Mouse (Mus musculus) hindlimb bud, embryonic 11.5 days (tissue): ENCODE measurements around the gene Chst11.

Source experiments
- DNase-seq: peaks from one replicate; pipeline ENCODE4 v3.0.0-alpha.2; 2012; ENCODE audit warnings: low read depth, low spot score; ENCODE audit errors: extremely low spot score

Gene Chst11

DNA sequence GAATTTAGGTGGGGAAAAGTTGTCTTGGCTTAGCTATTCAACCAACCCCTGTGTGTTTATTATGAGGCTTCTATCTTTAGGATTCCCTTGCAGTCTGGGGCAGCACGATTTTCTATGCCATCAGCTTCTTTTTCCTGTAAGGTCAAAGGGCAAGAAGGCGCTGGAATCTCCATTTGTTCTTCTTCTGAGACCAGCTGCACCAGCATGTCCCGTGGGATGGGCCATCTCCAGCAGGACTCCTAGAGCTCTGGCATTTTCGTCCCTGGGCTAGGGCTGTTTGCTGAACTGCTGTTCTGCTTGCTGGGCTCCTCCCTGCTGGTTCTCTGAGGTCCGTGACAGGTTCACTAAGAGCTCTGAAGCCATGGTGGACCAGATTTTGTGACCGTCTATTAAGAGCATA is 45.6 kb downstream of the Chst11 start:
- no peak for DNase-seq

- DNase-seq, result no peak
These were observed 46.3 kb downstream of the Chst11 start for GRCm38 (mm10) chr10:83031561-83031960.

DNA sequence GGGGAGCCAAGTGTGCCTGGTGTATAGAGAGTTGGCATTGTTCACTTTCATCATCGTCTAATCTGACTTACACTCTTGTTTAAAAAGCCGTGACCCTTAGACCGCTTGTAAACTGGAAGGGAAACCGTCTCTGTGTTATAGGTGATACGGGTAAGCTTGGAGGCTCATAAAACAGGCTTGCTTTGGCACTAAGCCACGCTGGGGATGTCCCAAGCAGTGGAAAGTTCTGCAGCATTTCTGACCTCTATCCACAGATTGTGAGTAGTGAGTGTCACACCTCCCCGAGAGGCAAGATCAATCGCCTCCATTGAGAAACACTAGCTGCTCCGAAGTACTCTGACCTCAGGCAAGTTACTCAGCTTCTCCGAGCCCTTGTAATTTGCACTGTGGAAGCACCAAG is 47.3 kb downstream of the Chst11 start:
- no peak for DNase-seq

GRCm38 (mm10) chr10:83036340-83037045 is 51.2 kb downstream of the Chst11 start:
- no peak for DNase-seq

DNA sequence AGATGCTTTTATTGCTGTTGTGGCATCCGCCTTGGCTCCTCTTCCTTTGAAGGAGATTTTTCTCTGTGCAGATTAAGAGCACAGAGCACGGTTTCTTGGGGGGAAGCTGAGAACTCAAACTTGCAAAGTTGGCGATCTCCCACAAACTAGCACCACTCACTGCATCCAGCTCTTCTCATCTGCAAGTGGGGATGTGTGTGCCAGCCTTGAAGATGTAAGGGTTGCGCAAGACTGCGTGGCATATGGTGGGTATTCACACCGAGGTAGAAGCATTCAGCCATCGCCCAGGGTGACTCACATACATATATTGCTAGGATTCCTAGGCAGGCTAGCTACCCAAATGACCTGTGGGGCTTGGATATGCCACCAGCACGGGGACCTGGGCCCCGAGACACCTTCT is 52.9 kb downstream of the Chst11 start:
- DNase-seq, result no peak

DNA sequence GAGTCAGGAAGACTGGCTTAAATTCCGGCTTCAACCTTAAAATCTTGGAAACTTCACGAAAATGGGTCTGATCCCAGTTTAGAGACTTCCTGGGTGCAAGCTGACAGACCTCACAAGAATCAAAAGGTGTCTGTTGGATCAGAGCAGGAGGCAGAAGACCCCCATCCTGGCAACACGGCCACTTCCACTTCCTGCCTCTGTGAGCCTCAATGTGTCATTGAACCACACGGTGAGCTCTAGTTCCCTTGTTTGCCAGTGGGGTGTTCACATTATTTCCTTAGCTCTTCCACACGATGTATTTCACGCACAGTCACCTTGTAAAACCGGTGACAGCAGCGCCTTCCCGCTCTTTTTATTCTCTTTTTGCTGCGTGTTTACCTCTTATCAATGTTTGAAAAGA is 54.1 kb downstream of the Chst11 start:
- no peak for DNase-seq

- DNase-seq, result no peak
These were observed 56.6 kb downstream of the Chst11 start for GRCm38 (mm10) chr10:83041875-83042274.

DNA sequence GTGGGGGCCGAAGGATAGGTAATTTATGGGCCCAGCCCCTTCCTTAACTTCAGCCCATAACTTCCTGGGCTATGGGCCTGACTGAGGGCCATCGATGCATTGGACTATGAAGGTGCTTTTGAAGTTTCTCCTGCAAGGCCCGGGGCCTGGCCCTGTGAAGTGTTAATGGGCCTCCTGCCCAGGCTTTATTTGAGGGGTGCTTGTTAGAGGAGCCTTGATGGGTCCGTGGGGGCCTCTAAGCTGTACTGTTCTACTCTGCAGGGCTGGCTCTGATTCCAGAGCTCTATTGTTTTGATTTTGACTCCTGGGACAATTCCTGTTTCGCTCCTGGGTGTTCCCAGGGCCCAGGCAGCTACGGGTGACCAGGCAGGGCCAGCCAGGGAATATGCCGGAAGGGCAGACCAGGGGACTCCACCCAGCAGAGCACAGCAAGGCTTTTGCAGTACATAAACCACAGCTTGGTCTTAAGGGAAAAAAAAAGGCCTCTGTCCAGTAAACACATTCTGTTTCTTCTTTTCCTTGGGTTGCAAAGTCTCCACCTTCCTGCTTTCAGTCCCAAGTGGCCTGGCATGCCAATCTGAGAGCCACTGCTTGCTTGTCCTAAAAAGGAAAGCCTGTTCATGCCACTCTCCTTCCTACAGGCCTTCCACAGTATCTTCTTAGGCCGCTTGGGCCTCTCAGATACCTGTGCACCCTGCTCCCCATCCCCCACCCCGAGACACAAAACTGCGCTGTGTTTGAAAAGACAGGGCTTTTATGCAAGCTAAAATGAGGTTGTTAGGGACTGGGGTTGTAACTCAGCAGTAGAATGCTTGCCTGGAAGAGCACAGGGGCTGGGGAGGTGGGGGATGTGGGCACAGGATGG is 57.5 kb downstream of the Chst11 start:
- DNase-seq, result no peak

GRCm38 (mm10) chr10:83043478-83044259 is 58.4 kb downstream of the Chst11 start:
- no peak for DNase-seq

DNA sequence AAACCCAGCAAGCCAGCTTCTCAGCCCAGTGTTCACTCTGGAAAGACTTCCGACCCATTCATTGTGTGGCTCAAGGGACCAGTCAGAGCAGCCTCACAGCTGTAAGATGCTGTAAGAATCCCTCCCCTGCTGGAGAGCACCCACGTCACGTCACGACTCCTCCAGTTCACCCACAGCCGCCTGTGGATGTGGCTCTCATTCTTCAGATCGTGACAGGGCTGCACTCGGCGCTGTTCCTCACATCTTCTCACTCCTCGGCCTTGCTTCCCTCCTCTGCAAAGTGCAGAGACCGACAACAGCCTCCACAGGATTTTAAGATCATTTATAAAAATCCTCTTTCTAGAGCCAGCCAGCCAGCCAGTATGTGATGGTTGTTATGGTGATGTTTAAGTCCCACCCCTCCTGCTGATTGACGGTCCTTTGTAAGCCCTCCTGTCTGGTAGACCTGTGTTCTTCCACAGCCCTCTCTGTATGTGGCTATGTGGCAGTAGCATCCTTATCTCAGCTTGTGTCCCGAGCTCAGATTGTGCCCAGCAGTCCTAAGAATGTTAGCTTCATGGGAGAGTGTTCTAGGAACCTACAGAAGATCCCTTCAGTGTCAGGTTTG is 64.0 kb downstream of the Chst11 start:
- DNase-seq, result no peak

- no peak for DNase-seq
These were observed 68.7 kb downstream of the Chst11 start for GRCm38 (mm10) chr10:83053886-83054550.

- no peak for DNase-seq
These were observed 71.0 kb downstream of the Chst11 start for GRCm38 (mm10) chr10:83056291-83056690.

GRCm38 (mm10) chr10:83056866-83057265 is 71.6 kb downstream of the Chst11 start:
- no peak for DNase-seq

DNA sequence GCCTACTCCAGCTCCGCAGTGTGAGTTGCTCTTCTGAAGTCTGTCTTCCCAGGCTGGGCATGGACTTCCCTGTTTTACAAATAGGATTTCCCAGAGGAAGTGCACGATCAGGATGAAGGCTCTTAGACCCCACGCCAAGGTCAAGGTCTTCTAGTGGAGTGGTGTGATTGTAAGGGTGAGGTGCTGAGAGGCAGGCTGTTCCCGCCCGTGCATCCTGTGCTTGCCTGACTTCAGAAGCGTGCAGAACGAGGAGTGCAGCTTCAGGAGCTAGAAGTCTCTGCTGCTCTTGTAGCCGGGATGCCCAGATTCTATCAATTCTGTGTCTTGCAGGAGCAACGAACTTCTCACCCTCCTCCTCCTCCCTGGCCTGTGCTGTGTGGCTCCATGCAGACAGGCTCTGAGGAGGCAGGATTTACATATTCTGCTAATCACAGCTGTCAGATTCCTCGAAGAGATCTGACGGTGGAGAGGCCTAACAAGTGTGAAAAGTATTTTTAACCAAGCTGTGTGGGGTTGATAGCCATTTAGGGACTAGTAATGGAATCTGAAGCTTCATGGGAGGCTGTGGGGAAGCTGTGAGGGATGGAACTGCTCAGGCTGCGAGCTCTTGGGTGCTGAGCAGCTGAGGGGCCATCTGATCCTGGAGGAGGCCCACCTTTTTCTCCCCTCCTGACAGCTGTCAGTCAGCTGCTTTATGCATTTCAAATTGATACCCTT is 74.9 kb downstream of the Chst11 start:
- DNase-seq, result no peak

GRCm38 (mm10) chr10:83062315-83062714 is 77.0 kb downstream of the Chst11 start:
- no peak for DNase-seq

DNA sequence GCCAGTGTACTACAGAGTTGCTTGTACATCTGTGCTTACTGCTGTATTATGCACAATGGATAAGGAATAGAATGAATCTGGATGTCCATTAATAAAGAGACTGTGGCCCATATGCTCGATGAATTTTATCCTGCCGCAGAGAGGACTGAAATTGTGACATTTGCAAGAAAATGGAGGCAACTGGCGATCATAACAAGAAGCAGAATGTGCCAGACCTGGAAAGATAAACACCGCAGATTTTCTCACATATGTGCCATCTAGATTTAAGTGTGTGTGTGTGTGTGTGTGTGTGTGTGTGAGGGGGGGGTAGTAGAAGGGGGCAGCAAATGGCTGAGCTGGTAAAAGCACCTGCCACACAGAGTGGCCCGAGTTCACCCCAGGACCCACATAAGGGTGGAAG is 79.5 kb downstream of the Chst11 start:
- no peak for DNase-seq

DNA sequence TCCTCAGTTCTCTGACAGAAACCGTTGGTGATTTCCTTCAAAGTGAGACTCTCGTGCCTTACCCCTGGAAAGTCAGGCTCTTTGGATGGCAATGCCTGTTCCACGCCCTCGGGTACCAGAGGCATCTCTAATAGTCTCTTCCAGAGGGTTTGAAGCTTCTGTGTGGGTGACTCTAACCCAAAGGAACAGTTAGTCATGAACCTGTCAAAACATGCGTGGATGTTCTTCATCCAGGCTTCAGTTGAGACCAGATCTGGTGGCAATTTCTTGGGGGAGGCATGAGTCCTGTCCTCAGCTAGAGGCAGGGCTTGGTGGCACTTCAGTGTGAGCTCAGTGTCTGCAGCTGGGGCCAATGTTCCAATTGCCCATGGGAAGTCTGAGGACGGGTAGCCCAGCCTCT is 80.9 kb downstream of the Chst11 start:
- DNase-seq, result no peak

DNA sequence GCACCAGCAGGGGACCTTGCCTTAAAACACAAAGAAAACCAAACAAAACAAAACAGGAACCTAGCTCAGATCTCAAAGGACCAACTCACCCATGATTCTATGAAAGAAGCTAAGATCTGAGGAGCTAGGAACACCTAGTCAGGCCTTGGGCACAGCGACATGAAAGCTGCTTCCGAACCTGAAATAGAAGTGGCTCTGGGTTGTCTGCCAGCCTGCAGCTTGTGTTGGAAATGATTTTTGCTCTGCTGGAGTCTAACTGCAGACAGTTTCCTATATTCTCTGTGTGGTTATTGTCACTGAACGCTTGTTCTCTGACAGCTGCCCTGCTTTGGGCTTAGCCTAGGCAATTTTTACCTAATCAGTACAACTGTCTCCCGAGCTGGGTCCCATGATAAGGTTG is 82.0 kb downstream of the Chst11 start:
- DNase-seq, result no peak

DNA sequence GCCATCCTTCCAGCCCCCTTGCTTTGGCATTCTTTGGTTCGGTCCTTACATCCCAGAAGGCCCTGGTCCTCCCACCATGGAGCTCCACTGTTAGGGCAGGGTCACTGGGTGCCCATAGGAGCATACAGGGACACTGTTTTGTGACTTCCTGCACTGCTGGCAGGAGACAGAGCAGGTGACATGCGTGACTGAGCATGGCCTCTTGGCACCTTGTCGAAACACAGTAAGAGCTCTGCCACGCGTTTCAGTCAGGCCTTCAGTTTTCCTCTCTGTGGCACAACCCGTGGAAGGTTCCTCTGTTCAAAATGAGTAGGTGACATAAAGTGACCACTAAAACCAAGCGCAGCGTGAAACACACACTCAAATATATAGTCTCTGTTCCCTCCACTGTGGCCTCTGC is 83.2 kb downstream of the Chst11 start:
- DNase-seq, result no peak

- peak; percentile 28 for DNase-seq
These were observed 84.5 kb downstream of the Chst11 start for GRCm38 (mm10) chr10:83069791-83070190.
